Mouse (Mus musculus) cortical plate, adult 2 months (tissue): ENCODE measurements around the gene Sncb. TPM values are rescaled to one million over a fixed set of nuclear protein-coding genes. Genes with fewer than 3 reads are reported as not detected.
A peak's percentile ranks its signal among the peaks of the same experiment; 100 is the strongest.

Source experiments
- H3K27ac ChIP-seq: fragments of 200-500 bp; 2 replicates; pipeline ENCODE4 v1.5.1; 2012; ENCODE audit warnings: low read length, control low read depth, inconsistent platforms; ENCODE audit not compliant: insufficient read depth
- H3K4me1 ChIP-seq: fragments of 200-500 bp; 2 replicates; pipeline ENCODE4 v1.6.1; 2011; ENCODE audit warnings: low read length; ENCODE audit not compliant: control insufficient read depth, insufficient read depth
- H3K4me3 ChIP-seq: fragments of 200-500 bp; 2 replicates; pipeline ENCODE4 v1.5.1; 2011; ENCODE audit warnings: mild to moderate bottlenecking, low read length, control low read depth; ENCODE audit not compliant: insufficient read depth
- CTCF ChIP-seq: fragments of 200-500 bp; IDR thresholded peaks from 2 replicates; pipeline ENCODE4 v1.5.1; 2011; ENCODE audit warnings: mild to moderate bottlenecking, control low read depth, low read length; ENCODE audit not compliant: insufficient read depth; ENCODE audit errors: extremely low read depth
- POLR2A ChIP-seq: fragments of 200-500 bp; IDR thresholded peaks from 2 replicates; pipeline ENCODE4 v1.6.1; 2011; ENCODE audit warnings: mild to moderate bottlenecking, low read length, control low read depth; ENCODE audit not compliant: insufficient read depth; ENCODE audit errors: extremely low read depth
- polyA plus RNA-seq: library from polyadenylated mRNA; depleted of rRNA; stranded (reverse); fragments of >200 nt; gene quantifications from 2 replicates; pipeline ENCODE4 v1.2.3, GENCODE M21; 2012

Gene Sncb
- polyA plus RNA-seq, 1 experiment: 734 TPM

GRCm38 (mm10) chr13:54750699-54751098 is 15.7 kb downstream of the Sncb start:
- no peak overlapping the region for H3K27ac ChIP-seq
- H3K4me3 ChIP-seq: no peak overlapping the region
- TF ChIP-seq POLR2A (no peak), CTCF (no peak)
- peaks cover 31% of the 10 kb centered on the region for H3K4me1 ChIP-seq

GRCm38 (mm10) chr13:54749864-54750411 is 16.5 kb downstream of the Sncb start, which contains the start of gene Gprin1:
TSS of gene Gprin1 (minus strand) at chr13:54749874.
- TF ChIP-seq CTCF: no peak
- TF ChIP-seq POLR2A: no peak
- peak within 1 kb of the TSS; percentile 89 for H3K4me3 ChIP-seq
- peak within 1 kb of the TSS; percentile 72 for H3K27ac ChIP-seq
- H3K4me1 ChIP-seq: peaks cover 32% of the 10 kb centered on the region

- Histone ChIP-seq H3K4me3 (peak overlapping the region; percentile 89), H3K4me1 (peaks cover 33% of the 10 kb centered on the region), H3K27ac (peak overlapping the region; percentile 72)
- TF ChIP-seq CTCF (no peak), POLR2A (no peak)
Observed at GRCm38 (mm10) chr13:54749061-54749863, 17.1 kb downstream of the Sncb start.

- Histone ChIP-seq H3K27ac (no peak overlapping the region), H3K4me3 (peak overlapping the region; percentile 89), H3K4me1 (peaks cover 30% of the 10 kb centered on the region)
- TF ChIP-seq CTCF (no peak), POLR2A (no peak)
Observed at GRCm38 (mm10) chr13:54748721-54749060, 17.7 kb downstream of the Sncb start.

- H3K4me3 ChIP-seq: peak overlapping the region; percentile 89
- no peak for TF ChIP-seq CTCF
- TF ChIP-seq POLR2A: no peak
- peaks cover 25% of the 10 kb centered on the region for H3K4me1 ChIP-seq
- H3K27ac ChIP-seq: no peak overlapping the region
Observed at GRCm38 (mm10) chr13:54748190-54748589, 18.2 kb downstream of the Sncb start.

- H3K4me1 ChIP-seq: peaks cover 21% of the 10 kb centered on the region
- no peak overlapping the region for H3K27ac ChIP-seq
- peak overlapping the region; percentile 89 for H3K4me3 ChIP-seq
- TF ChIP-seq CTCF (no peak), POLR2A (no peak)
Observed at GRCm38 (mm10) chr13:54746896-54747295, 19.5 kb downstream of the Sncb start.

- Histone ChIP-seq H3K4me3 (no peak overlapping the region; the same call in 1 of the 2 replicates), H3K4me1 (peaks cover 19% of the 10 kb centered on the region), H3K27ac (no peak overlapping the region)
- TF ChIP-seq CTCF (no peak), POLR2A (no peak)
Observed at GRCm38 (mm10) chr13:54746110-54746509, 20.3 kb downstream of the Sncb start.

GRCm38 (mm10) chr13:54738213-54738601 is 28.2 kb downstream of the Sncb start:
- 0 out of 2 replicates have a peak, but pooled peaks cover 3% of the 10 kb centered on the region for H3K4me1 ChIP-seq
- TF ChIP-seq POLR2A (no peak), CTCF (no peak)
- no peak overlapping the region for H3K4me3 ChIP-seq
- no peak overlapping the region for H3K27ac ChIP-seq

GRCm38 (mm10) chr13:54737488-54738212 is 28.7 kb downstream of the Sncb start:
- Histone ChIP-seq H3K4me3 (no peak overlapping the region), H3K4me1 (0 out of 2 replicates have a peak, but pooled peaks cover under 1% of the 10 kb centered on the region), H3K27ac (no peak overlapping the region)
- no peak for TF ChIP-seq CTCF

GRCm38 (mm10) chr13:54736931-54737330 is 29.5 kb downstream of the Sncb start:
- Histone ChIP-seq H3K4me3 (no peak overlapping the region), H3K4me1 (no peaks in the 10 kb centered on the region), H3K27ac (no peak overlapping the region)
- TF ChIP-seq POLR2A (no peak), CTCF (no peak)

GRCm38 (mm10) chr13:54726131-54726530 is 40.3 kb downstream of the Sncb start:
- no peaks in the 10 kb centered on the region for H3K4me1 ChIP-seq
- no peak overlapping the region for H3K27ac ChIP-seq
- TF ChIP-seq CTCF: no peak
- TF ChIP-seq POLR2A: no peak
- H3K4me3 ChIP-seq: no peak overlapping the region
